Mouse (Mus musculus): ENCODE results near the gene Nedd9.

DNA sequence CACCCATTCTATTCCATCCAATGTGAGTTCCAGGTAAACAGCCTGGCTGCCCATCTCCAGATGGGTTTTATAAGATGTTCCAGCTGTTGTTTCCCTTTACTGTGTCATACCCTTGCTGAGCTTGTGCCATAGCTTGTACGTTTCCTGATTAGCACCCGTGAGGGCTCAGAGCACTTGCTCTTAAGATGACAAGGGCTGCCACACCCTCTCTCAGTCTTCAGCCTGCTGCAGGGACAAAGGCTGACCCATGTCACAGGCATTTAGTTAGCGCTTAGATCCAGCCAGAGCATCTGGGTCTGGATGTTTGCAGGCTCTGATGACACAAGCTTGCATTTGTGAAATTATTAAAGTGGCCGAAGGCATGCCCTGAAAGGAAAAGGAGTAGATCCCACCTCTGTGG lies 187.1 kb downstream of the Nedd9 start:
- TF ChIP-seq CTCF (IDR thresholded peaks at IDR 0.05 in 2 of 3, conservative IDR thresholded peaks at IDR 0.05 in 1 of 3; ENCODE audit: control insufficient read depth in 1 of 3, insufficient read depth in 1 of 3, low read depth in 2 of 3, low read length in 3 of 3, poor library complexity in 1 of 3, severe bottlenecking in 1 of 3) (no peak), TCF12 (IDR thresholded peaks at IDR 0.05; ENCODE audit: low read depth, low read length) (no peak), KAT2A (conservative IDR thresholded peaks at IDR 0.05; ENCODE audit: low read depth, low read length) (no peak), ZKSCAN1 (IDR thresholded peaks at IDR 0.05; ENCODE audit: low read depth, low read length) (no peak)
